Mouse (Mus musculus): ENCODE measurements at regions not wholly inside any gene's neighbourhood (a gene's known extent, or its start where the extent isn't known, plus 50 kb on each side); places are given as distances from the start of the nearest gene placed in this dataset.
A peak's percentile ranks its signal among the peaks of the same experiment; 100 is the strongest.

DNA sequence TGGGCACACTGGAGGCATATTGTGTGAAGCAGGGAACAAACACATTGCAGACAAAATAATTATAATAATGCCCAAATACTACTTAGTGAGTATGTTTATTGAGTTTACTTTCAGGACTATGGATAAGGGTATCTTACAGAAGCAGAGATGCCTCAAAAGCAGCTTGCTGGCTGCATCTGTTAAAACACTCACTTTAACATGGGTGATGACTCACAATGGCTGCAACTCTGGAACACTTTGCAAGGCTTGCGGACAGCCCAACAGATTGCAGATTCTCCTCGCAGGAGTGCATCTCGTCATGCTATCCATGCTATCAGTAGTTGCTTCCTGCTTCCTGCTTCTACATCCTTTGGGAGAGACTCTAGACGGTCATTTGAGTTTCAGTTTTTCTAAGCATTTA is 373.2 kb upstream of the Arpp21 start:
- ATAC-seq (ENCODE audit: low TSS enrichment), result peak; percentile 73; the same call in 1 of the 2 replicates

DNA sequence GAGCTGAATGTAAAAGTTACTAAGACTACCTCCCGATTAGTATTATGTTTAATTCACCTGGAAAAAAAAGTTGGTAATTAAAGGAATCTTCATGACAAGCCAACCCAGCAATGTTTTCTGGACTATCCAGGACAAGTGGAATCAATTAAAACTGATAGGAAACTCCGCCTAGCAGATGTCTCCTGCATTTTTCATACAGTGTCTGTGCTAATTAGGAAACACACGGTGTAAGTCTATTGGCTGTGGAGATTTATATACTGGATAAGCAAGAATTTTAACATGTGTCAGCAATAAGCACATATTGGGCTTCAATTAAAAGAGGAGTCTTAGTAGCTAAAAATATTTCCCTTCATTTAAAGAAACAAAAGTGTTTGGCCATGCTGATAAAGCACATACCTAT is 371.5 kb upstream of the Arpp21 start:
- no peak for ATAC-seq (ENCODE audit: low TSS enrichment)

DNA sequence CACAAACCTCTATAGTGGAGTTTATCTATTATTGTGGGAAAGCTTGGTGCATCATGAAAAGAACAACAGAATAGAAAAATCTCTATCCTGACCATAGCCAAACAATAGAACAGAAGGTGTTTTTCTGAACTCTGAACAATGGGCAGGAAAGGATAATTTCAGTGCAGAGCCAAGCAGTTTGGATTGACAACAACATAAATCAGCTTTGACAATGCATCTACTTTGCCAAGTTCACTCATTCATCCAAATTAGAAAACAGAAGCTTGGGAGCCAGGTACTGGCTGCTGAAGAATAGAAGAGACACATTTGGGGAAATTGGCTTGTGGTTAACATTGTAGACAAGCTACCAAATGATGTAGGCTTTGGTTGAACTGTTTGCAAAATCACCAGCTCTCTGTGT is 360.0 kb upstream of the Arpp21 start:
- ATAC-seq (ENCODE audit: low TSS enrichment), result no peak

DNA sequence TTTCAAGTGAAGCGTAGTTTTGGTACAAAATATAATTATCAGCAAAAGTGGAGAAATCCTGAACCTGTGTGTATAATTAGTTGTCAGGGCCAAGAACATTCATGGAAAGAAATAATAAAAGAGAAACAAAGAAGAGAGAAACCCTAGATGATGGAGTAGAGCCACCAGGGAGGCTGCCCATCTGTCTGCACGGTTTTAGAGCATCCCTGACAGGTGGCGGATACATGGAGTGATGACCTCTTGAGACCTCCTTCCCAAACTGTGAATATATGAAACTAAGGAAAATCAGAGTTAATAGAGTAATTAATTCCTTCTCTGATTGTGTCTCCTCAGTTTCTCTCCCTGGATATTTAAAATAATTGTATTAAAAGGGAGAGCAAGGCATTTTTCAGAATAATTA is 354.5 kb upstream of the Arpp21 start:
- no peak for ATAC-seq (ENCODE audit: low TSS enrichment)

DNA sequence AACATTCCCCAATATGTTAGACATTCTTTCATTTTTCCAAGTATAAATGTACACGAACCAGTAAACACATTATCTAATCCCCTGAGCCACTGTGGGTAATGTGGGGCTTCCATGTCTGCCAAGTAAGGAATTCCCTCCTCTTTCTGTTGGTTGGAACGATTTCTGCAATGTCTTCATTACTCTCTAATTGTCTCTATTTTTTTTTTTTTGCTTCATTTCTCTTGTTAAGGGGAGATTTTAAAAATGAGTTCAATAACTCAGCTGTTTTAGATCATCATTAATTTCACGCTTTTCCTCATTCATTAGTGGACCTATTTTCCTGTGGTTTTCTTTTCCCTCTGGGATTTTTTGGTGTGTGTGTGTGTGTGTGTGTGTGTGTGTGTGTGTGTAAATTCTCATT is 337.6 kb upstream of the Arpp21 start:
- no peak for ATAC-seq (ENCODE audit: low TSS enrichment)

DNA sequence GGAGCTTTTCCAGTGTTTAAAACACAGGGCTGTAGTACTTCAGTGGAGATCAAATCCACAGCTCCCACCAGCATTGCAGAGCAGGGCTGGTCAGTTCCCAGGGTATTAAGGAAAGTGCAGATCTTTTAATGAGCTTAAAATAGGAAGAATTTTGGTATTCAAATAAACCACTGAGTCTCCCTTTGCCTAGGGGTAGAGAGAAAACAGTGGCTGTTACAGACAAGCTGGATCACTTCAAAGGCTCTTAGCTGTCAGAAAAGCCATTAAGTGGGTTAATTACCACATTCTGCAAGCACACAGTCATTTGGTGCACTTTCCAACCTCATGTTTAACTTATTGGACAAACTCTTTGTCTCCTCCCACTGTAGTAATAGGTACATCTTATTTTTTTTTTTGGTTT is 325.6 kb upstream of the Arpp21 start:
- no peak for ATAC-seq (ENCODE audit: low TSS enrichment)

DNA sequence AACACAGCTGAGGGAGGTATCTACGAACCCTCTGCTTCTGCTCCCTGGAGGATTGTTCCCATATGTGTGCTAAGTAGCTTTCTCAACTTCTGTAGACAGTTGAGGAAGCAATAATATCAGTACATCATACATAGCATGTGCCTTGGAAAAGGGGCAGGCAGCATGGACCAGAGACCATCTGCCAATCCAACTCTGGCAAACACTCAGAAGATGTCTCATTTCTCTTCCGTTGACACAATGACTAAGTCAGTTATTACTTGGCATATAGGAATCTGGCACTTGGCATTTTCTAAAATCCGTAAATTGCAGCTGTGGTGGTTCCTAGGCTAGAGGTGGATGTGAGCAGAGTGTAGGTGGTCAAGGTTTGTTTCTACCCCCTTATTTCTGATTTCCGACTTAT is 324.5 kb upstream of the Arpp21 start:
- no peak for ATAC-seq (ENCODE audit: low TSS enrichment)

DNA sequence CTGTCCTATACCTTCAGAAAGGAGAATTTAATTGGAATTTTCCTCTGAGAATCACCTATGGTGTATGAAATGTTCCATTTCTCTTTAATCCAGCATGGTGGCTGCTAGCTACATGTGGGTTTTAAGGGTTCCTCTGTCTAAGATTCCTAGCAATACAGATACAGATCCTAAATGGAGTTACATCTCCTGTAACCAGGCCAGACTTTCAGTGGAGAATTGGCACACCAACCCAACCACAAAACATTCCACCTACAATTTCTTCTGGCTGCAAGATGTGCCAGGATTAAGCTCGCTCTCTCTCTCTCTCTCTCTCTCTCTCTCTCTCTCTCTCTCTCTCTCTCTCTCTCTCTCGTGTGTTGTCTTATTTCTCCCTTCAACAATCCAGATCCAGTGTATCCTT is 302.2 kb upstream of the Arpp21 start:
- peak; percentile 64; the same call in 1 of the 2 replicates for ATAC-seq (ENCODE audit: low TSS enrichment)

DNA sequence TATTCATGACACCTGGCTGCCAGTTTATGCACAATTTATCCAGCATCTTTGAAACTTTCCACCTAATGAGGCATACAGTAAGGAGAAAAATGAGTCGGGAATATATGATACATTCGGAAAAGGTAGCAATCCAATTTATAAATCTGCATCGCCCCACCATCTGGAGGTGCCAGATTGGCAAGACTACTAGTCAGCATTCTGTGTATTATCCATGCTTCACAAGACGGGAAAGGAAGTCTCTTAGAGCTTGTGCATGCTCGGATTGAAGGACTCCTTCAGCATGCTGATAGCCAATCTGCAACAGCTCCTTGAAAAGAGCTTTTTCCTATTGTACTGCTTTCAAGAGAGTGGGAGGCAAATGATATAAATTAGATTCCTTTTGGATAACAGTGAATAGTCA is 289.6 kb upstream of the Arpp21 start:
- no peak for ATAC-seq (ENCODE audit: low TSS enrichment)

DNA sequence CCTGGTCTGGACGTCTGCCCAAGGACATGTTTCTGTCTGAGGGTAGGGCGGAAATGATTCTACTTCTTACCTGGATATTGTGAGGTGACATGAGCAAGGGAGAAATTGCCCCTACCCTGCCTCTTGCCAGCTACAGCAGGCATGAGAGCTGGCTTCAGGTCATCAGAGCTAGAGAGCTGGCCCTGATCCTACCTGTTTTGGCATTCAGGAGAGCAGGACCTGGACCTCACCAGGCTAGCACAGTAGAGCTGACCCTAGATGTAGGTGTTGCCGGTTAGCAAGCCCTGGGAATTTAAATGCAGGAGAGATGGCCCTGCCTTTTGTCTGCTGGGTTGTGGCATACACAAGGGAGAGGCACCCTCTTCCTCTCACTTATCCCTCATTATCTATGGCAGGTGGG is 287.5 kb upstream of the Arpp21 start:
- no peak for ATAC-seq (ENCODE audit: low TSS enrichment)

DNA sequence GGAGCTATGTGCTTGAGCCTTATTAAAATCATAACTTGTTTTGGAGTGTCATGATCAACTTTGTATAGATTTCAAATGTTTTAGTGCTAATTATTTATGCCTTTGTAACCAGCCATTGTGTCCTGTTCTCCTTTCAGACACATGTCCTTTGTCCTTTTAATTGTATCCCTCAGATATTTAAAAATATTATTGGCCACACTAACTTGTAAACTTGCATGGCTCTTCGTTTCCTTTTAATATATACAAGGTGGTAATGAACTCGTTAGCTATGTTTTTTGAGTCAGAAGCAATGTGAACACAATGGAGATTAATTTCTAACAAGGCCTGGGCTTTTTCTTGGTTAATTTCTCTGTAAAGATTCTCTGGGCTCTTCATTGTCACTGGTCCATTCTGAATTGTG is 275.0 kb upstream of the Arpp21 start:
- no peak for ATAC-seq (ENCODE audit: low TSS enrichment)

DNA sequence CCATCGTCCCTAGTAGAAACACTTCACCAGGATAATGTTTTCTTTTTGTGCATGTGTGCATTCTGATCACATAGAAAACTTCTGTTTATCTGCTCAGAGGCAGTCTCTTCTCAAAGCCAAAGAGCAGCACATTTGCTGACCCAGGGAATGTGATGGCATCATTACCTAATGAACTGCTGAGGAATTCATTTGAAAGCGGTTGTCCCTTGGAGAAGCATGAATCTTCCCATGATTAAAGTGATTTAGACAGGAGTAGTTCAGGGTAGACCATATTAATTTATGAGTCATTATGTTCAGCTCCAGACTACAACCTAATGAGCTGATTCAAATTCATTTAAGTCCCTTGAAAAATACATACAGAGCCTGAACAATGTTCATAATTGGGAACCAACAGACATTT is 271.1 kb upstream of the Arpp21 start:
- ATAC-seq (ENCODE audit: low TSS enrichment), result no peak

DNA sequence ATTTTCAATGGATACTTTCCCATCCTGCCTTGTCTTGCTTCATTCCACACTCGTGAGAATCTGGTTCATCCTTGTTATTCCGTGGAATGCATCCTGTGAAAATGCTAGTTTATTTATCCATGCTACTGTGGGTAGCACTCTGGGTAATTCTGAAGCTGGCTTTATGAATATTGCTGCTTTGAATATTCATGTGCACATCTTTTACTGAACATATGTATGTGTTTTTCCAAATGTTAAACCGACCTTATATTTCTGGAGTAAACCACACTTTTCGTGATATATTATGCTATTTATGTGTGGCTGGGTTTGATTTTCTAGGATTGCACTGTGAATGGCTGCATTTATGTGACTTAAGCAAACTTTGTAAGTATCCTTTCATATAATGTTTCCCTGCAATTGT is 262.9 kb upstream of the Arpp21 start:
- peak; percentile 73 for ATAC-seq (ENCODE audit: low TSS enrichment)

DNA sequence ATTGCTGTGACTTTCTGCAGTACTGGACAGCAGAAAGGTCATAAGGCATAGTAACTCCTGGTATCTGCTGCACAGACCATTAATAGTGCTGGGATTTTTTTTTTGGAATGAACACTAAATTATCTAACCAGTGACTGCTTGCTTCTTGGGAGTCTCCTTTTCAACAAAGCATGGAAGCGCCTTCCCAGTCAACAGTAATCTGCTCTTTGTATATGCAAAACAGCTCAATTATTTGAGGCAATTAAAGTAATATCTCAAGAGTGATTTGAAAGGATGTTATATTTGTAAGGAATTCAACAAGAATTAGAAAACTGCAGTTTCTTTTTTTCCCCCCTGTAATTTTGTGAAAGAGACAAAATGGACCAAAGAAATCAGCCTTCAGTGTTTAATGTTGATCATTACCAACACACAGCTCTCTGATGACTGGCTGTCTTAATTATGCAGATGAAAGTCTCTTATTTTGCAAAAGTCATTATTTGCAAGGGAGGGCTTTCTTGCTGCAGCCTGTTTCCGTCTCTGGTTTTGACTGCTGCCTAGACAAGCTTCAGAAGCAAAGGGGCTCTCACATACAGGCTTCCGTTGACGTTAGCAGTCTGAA is 260.3 kb upstream of the Arpp21 start:
- ATAC-seq (ENCODE audit: low TSS enrichment), result 0 out of 2 replicates have a peak, but pooled peaks have one; percentile 31

DNA sequence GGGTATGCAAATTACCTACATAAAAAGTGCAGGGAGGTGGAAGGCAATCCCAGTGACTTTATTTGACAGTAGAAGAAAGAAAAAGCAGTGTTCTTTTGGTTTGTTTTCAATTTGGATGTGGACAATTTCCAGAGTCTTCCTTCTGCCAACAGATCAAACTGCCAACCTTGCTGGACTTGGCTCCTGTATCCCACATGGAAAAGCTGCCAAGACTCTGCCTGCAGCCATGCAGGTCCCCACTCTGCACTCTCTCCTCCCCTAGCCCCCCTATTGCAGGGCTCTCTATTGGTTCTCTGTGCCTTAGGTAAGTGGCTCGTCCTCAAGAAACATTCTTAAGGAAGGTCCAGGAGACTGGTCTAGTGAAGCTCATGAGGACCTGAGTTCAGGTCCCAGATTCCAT is 255.2 kb upstream of the Arpp21 start:
- ATAC-seq (ENCODE audit: low TSS enrichment), result no peak

DNA sequence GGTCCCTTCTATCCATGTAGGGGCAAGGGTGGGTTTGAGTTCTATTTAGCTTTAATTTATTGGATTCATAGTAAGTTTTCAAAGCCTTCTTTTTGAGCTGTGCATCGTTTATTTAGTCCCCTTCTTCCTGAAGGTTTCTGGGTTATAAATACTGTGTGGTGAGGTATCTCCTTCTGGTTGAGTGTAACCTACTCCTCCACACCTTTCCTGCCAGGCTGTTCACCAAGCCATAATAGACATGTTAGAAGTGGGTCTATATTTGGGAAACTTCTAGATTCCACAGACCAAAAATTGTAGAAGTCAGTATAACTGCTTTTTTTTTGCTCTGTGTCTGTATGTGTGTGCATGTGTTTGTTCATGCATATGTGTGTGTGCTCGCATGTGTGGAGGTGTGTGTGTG is 240.9 kb upstream of the Arpp21 start:
- ATAC-seq (ENCODE audit: low TSS enrichment), result peak; percentile 74

DNA sequence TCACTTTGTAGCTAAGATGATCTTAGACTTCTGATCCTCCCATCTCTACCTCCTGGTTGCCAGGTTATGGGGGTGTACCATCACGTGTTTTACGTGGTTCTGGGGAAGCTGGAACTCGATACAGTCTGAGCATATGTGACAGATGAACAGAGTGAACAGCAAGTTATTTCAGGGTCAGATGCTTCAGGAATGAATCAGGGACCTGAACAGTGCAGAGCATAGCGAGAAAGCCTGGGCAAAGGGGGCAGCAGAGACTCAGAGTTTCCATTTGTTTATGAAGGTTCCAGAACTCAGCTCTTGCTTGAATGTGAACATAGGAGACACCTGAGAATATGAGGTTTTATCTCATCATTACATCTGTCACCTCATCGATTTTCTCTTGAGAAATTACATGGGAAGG is 221.9 kb upstream of the Arpp21 start:
- no peak for ATAC-seq (ENCODE audit: low TSS enrichment)

DNA sequence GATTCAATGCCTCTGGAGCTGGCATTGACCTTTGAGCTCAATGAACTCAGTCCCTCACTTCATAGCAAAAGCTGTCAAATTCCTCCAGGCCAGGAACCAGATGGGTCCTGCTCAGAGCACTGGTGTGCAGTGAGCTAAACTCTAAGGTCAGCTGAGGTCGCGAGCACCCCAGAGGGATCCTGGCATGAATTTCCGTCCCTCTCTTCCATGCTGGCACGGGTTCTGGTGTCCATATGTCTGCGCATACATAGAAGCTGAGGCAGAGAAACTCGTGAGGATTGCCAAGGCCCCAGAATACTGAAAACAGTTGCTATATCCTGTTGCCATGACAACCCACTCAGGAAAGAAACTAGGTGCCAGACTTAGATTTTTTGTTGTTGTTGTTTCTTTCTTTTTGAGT is 219.0 kb upstream of the Arpp21 start:
- ATAC-seq (ENCODE audit: low TSS enrichment), result peak; percentile 90

DNA sequence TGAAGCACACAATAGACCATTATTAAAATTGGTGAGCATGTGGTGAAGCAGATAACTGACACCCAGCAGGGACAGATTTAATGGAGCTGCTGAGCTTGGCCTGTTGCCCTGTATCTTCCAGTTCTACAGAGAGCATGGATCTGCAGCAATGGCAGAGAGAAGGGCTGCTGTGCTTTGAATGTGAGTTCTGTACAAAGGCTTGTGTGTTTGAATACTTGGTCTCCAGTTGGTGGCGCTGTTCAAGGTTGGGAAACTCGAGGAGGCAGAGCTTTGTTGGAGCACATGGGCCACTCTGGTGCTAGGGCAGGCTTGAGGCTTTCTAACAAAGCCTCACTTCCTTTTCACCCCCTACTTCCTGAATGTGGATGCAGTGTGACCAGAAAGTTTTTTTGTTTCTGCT is 211.8 kb upstream of the Arpp21 start:
- no peak for ATAC-seq (ENCODE audit: low TSS enrichment)

DNA sequence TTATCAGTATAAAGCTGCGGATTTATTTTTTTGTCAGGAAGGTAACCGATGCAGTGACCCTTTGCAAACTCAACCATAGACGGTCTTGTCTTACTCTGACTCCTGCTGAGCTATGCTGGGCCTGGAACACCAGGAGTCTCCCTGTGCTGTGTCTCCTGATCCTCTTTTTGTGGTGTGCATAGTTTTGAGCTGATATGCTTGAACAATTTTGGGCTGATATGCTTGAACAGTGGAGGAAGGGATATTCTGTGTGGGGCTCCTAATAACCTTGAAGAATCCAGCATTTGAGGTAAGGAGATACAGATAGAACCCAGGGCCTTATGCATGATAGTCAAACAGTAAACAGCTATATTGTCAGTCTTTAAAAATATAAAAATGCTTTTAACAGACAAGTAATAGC is 211.2 kb upstream of the Arpp21 start:
- no peak for ATAC-seq (ENCODE audit: low TSS enrichment)

DNA sequence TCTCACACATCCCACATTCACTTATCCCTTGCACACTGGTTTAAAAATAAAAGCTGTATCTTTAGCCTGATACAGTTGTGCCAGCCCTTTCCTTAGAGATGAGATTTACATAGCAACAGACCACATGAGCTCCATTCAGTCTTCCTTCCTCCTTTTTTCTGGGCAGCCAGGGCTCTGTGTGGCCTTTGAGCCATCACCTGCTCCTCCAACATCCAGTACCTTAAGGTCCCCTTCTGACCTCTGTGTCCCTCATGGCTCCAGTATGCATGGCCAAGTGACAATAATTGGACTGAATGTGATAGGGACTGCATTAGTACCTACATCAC is 210.3 kb upstream of the Arpp21 start:
- ATAC-seq (ENCODE audit: low TSS enrichment), result no peak

DNA sequence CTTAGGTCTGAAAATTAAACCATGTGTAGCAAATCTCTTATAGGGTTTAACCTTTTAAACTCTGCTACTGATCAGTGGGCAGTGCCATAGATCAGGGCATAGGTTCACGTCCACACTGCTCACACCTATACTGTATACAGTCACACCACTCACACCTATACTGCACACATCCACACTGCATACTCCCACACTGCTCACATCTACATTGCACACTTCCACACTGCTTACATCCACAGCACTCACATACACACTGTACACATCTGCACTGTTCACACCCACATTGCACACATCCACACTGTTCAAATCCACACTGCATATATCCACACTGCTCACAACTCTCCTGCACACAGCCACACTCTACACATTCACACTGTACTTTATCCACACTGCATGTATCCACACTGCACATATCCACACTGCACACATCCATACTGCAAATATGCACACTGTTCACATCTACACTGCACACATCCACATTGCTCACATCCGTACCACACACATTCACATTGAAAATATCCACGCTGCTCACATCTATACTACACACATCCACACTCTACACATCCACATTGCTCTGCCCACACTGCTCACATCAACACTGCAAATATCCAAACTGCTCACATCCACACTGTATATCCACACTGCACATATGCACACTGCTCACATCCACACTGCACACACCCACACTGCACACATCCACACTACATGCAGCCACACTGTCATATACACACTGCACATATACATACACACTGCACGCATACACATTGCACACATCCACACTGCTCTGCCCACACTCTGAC is 209.7 kb upstream of the Arpp21 start:
- peak; percentile 50; the same call in 1 of the 2 replicates for ATAC-seq (ENCODE audit: low TSS enrichment)

DNA sequence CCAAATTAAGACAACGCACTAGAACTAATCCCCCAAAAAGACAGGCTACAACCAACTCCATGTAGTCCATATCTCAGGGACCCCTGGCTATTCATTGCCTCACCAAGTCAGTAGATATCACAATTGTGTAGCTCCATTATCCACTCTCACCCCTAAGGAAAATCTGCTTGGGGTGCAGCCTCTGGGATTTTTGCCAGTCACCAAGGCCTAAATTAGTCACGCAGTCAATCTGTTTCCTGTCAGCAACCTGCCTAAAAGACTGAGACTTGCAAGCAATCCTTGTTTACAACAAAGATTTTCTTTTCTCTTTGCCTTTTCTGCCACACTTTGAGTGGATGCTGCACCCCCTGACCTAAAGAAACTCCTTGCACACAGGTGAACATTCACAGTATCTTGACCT is 208.5 kb upstream of the Arpp21 start:
- no peak for ATAC-seq (ENCODE audit: low TSS enrichment)

DNA sequence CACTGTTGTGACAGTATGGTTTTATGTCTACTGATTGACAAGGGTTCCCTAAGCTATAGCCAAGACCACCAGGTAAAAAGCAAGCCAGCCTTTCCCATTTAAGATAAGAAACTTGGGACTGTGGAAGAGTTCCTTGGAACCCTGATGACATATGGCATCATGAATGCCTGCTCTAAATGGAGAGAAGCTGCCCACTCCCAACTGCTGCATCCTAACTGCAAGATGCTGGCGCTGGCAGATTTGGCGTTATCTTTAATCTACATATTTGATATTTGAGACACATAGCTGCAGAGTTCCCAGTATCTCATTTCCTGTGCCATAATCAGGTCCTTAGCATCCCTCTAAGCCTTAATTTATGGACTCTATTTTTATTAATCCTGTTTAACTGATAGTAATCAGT is 200.4 kb upstream of the Arpp21 start:
- peak; percentile 81; the same call in 1 of the 2 replicates for ATAC-seq (ENCODE audit: low TSS enrichment)

Data from frontal cortex, adult (tissue).